ENCODE assay signal across 9 mouse cellular contexts in the genomic region with DNA sequence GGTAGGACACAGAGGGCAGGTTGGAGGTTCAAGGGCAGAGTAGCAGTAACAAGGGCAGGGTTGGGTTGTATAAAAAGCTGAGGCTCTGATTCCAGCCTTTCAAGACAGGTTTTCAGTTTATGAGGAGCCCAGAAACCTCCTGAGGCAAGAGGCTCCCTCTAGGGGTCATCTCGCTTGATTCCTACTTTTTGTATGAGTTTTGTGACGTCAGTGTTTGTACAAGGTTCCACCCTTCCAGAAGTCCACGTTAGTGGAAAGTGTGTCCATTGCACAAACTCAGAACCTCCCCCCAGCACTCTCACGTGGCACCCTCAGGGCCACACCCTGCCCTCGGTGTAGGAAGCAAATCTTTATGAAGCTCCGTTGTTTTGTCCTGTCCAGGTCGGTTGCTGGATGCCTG. TPM values are rescaled to one million over a fixed set of nuclear protein-coding genes. Genes with fewer than 3 reads are reported as not detected.
A peak's percentile ranks its signal among the peaks of the same experiment; 100 is the strongest.
DNase-seq lines count a peak whose midpoint lies in the region; ATAC-seq and TF ChIP-seq lines count a peak whose summit lies in the region.
"Had no signal": no experiment of that assay in that cellular context is flagged by ENCODE, and none has a peak within 500 bp of the region (broad histone marks: within the 10 kb centered on the region; RNA-seq: fewer than 3 reads in every experiment).

No protein-coding gene starts in this region.

- H3K4me3 ChIP-seq in hindbrain, postnatal 0 days (ENCODE audit: low read length): no peak overlapping the region
- H3K4me3 ChIP-seq in hindbrain, embryonic 14.5 days (replicated peaks; ENCODE audit: low read length): no peak overlapping the region
- H3K4me3 ChIP-seq in E14TG2a.4 (replicated peaks; ENCODE audit: low read length): no peak overlapping the region
- H3K4me3 ChIP-seq in heart, embryonic 13.5 days: peak overlapping the region; percentile 12; the same call in 1 of the 2 replicates
- H3K4me3 ChIP-seq: erythroblast, embryonic 14.5 days had no signal

- no peak overlapping the region for H3K27ac ChIP-seq in hindbrain, postnatal 0 days
- no peak overlapping the region for H3K27ac ChIP-seq in hindbrain, embryonic 14.5 days
- peak overlapping the region; percentile 48 for H3K27ac ChIP-seq in heart, embryonic 13.5 days (replicated peaks)

- H3K4me1 ChIP-seq in hindbrain, postnatal 0 days (ENCODE audit: insufficient read depth, low read length): no peaks in the 10 kb centered on the region
- peaks cover 9% of the 10 kb centered on the region; the same call in 1 of the 2 replicates for H3K4me1 ChIP-seq in hindbrain, embryonic 14.5 days (replicated peaks; ENCODE audit: control insufficient read depth, insufficient read depth, low read length)
- peaks cover 20% of the 10 kb centered on the region for H3K4me1 ChIP-seq in E14TG2a.4 (replicated peaks; ENCODE audit: low read depth, low read length)
- peaks cover 41% of the 10 kb centered on the region for H3K4me1 ChIP-seq in heart, embryonic 13.5 days

- ATAC-seq in hindbrain, postnatal 0 days: peak; percentile 47; the same call in 1 of the 2 replicates
- ATAC-seq in hindbrain, embryonic 14.5 days (ENCODE audit: low FRiP score): no peak
- ATAC-seq in heart, embryonic 13.5 days (ENCODE audit: extremely low read depth, insufficient number of reproducible peaks, low FRiP score, low TSS enrichment): no peak

- 47% methylated on average over 7 of the region's 7 CpGs for WGBS in hindbrain, postnatal 0 days
- 40% methylated on average over 7 of the region's 7 CpGs for WGBS in hindbrain, embryonic 14.5 days
- 24% methylated on average over 7 of the region's 7 CpGs for WGBS in heart, embryonic 13.5 days

- H3K36me3 ChIP-seq in hindbrain, postnatal 0 days (ENCODE audit: insufficient read depth, low read length): no peaks in the 10 kb centered on the region
- H3K36me3 ChIP-seq in hindbrain, embryonic 14.5 days (replicated peaks; ENCODE audit: control insufficient read depth, insufficient read depth): no peaks in the 10 kb centered on the region
- H3K36me3 ChIP-seq in E14TG2a.4 (ENCODE audit: insufficient read depth, low read length): no peaks in the 10 kb centered on the region
- no peaks in the 10 kb centered on the region for H3K36me3 ChIP-seq in heart, embryonic 13.5 days

- H3K27me3 ChIP-seq in hindbrain, postnatal 0 days (ENCODE audit: insufficient read depth, low read length): no peaks in the 10 kb centered on the region
- H3K27me3 ChIP-seq in hindbrain, embryonic 14.5 days (ENCODE audit: control insufficient read depth, insufficient read depth, low read length): no peaks in the 10 kb centered on the region
- H3K27me3 ChIP-seq in E14TG2a.4 (ENCODE audit: insufficient read depth, low read length): no peaks in the 10 kb centered on the region
- no peaks in the 10 kb centered on the region for H3K27me3 ChIP-seq in heart, embryonic 13.5 days (replicated peaks)

- H3K9ac ChIP-seq in hindbrain, postnatal 0 days (replicated peaks; ENCODE audit: low read length): no peak overlapping the region
- no peak overlapping the region for H3K9ac ChIP-seq in hindbrain, embryonic 14.5 days
- peak overlapping the region; percentile 54; the same call in 1 of the 2 replicates for H3K9ac ChIP-seq in heart, embryonic 13.5 days

- peak; percentile 80 for DNase-seq in hindbrain, postnatal 0 days (ENCODE audit: low spot score)
- no peak for DNase-seq in hindbrain, embryonic 14.5 days (ENCODE audit: low spot score)
- peak; percentile 68 to 71 for DNase-seq in cerebellum, postnatal 10 days
- peak; percentile 76 to 86 for DNase-seq in kidney, postnatal 36 days
- peak; percentile 37 to 47 for DNase-seq in monocyte, adult 2 months (ENCODE audit: low read depth in 1 of 2, low spot score in 2 of 2)
- DNase-seq in gastrocnemius, postnatal 10 days: no peak

- H3K9me3 ChIP-seq in hindbrain, postnatal 0 days (ENCODE audit: low read length): no peaks in the 10 kb centered on the region
- H3K9me3 ChIP-seq in hindbrain, embryonic 14.5 days (ENCODE audit: control insufficient read depth, low read length): no peaks in the 10 kb centered on the region
- no peaks in the 10 kb centered on the region for H3K9me3 ChIP-seq in E14TG2a.4 (ENCODE audit: low read length)
- no peaks in the 10 kb centered on the region for H3K9me3 ChIP-seq in heart, embryonic 13.5 days

- TF ChIP-seq CTCF in hindbrain, postnatal 0 days (IDR thresholded peaks at IDR 0.05; ENCODE audit: low read depth): peak; percentile 70
- peak; percentile 31; the same call in 1 of the 2 replicates for TF ChIP-seq CTCF in E14TG2a.4 (conservative IDR thresholded peaks at IDR 0.05; ENCODE audit: low read length)

- no peak overlapping the region for H3K4me2 ChIP-seq in hindbrain, postnatal 0 days (ENCODE audit: low read depth, low read length)
- H3K4me2 ChIP-seq in hindbrain, embryonic 14.5 days (replicated peaks): no peak overlapping the region
- peak overlapping the region; percentile 54 for H3K4me2 ChIP-seq in heart, embryonic 13.5 days

RNA-seq across cellular contexts. Expression of a gene that starts 14.7 kb away (rescaled TPM):
- total RNA-seq in hindbrain, postnatal 0 days (2014; rRNA removed): 13.2 and 20.1 TPM in 2 replicates
- 33.9 and 34.8 TPM in 2 replicates for polyA plus RNA-seq in hindbrain, postnatal 0 days (2015; fragmentation: Nextera tagmentation; extraction: Ambion mirVana)
- 34.3 and 34.6 TPM in 2 replicates for polyA plus RNA-seq in hindbrain, embryonic 14.5 days (2014; fragmentation: Nextera tagmentation; extraction: Ambion mirVana)
- 26.1 and 29.9 TPM in 2 replicates for polyA plus RNA-seq in heart, embryonic 13.5 days (2015; fragmentation: Nextera tagmentation; extraction: Ambion mirVana)
- 100 to 1,000 TPM in 1 of 2 experiments, 10 to 100 TPM in 1; 85.6 to 102 TPM for total RNA-seq in gastrocnemius, postnatal 10 days (2021)

RNA-seq across cellular contexts. Expression of a gene that starts 19.8 kb away (rescaled TPM):
- 7.0 and 10.1 TPM in 2 replicates for total RNA-seq in hindbrain, postnatal 0 days (2014; rRNA removed)
- 10.4 and 10.5 TPM in 2 replicates for polyA plus RNA-seq in hindbrain, postnatal 0 days (2015; fragmentation: Nextera tagmentation; extraction: Ambion mirVana)
- 5.7 and 6.8 TPM in 2 replicates for polyA plus RNA-seq in hindbrain, embryonic 14.5 days (2014; fragmentation: Nextera tagmentation; extraction: Ambion mirVana)
- 2.0 and 2.2 TPM in 2 replicates for polyA plus RNA-seq in heart, embryonic 13.5 days (2015; fragmentation: Nextera tagmentation; extraction: Ambion mirVana)
- 1 to 10 TPM; 1.9 to 2.6 TPM for total RNA-seq in gastrocnemius, postnatal 10 days (2021)
- polyA plus RNA-seq: erythroblast, embryonic 14.5 days had no signal

RNA-seq across cellular contexts. Expression of a gene that starts 55.7 kb away (rescaled TPM):
- total RNA-seq in hindbrain, postnatal 0 days (2014; rRNA removed): not detected in 2 replicates
- 0.24 TPM in 1 of 2 replicates, not detected in the other for polyA plus RNA-seq in hindbrain, postnatal 0 days (2015; fragmentation: Nextera tagmentation; extraction: Ambion mirVana)
- 0.38 TPM in 1 of 2 replicates, not detected in the other for polyA plus RNA-seq in hindbrain, embryonic 14.5 days (2014; fragmentation: Nextera tagmentation; extraction: Ambion mirVana)
- polyA plus RNA-seq in heart, embryonic 13.5 days (2015; fragmentation: Nextera tagmentation; extraction: Ambion mirVana): 0.20 TPM in 1 of 2 replicates, not detected in the other
- total RNA-seq in gastrocnemius, postnatal 10 days (2021): not detected
- polyA plus RNA-seq: erythroblast, embryonic 14.5 days had no signal

Comparison
In these comparisons a context has a peak if more than half of its experiments do, and no peak if none do; other contexts are left out.
1. DNase-seq: peak in hindbrain, postnatal 0 days (single experiment), cerebellum, postnatal 10 days (2 of 2), kidney, postnatal 36 days (2 of 2) and monocyte, adult 2 months (2 of 2); none in hindbrain, embryonic 14.5 days (single experiment) and gastrocnemius, postnatal 10 days (single experiment).